Mouse (Mus musculus) myocyte (in vitro differentiated cells): ENCODE measurements around the gene Tead2. TPM values are rescaled to one million over a fixed set of nuclear protein-coding genes. Genes with fewer than 3 reads are reported as not detected.
"Not testable (repeated sequence)": the region's sequence is repeated elsewhere in the genome, so short reads cannot be mapped to it uniquely, and the experiment has no call there.

Experiments used
- H3K27me3 ChIP-seq: one replicate; pipeline ENCODE4 v1.6.1; 2011; ENCODE audit not compliant: control insufficient read depth, insufficient read depth, insufficient read length
- H3K36me3 ChIP-seq: one replicate; pipeline ENCODE4 v1.6.1; 2011; ENCODE audit not compliant: control insufficient read depth, insufficient read depth
- H3K4me2 ChIP-seq: one replicate; pipeline ENCODE4 v1.6.1; 2011; ENCODE audit warnings: low read depth, control low read depth
- H3K4me3 ChIP-seq: one replicate; pipeline ENCODE4 v1.5.1; 2011; ENCODE audit warnings: mild to moderate bottlenecking, control low read depth, moderate library complexity
- H3K79me2 ChIP-seq: one replicate; pipeline ENCODE4 v1.6.1; 2011; ENCODE audit not compliant: control insufficient read depth, insufficient read depth
- H3ac ChIP-seq: one replicate; pipeline ENCODE4 v1.6.1; 2011; ENCODE audit not compliant: control insufficient read depth, insufficient read length
- CEBPB ChIP-seq: IDR thresholded peaks from 2 replicates; pipeline ENCODE4 v1.6.1; 2011; ENCODE audit warnings: mild to moderate bottlenecking, moderate library complexity; ENCODE audit not compliant: poor library complexity, insufficient read depth, severe bottlenecking
- E2F4 ChIP-seq: IDR thresholded peaks from one replicate; pipeline ENCODE4 v1.6.1; 2011; ENCODE audit warnings: mild to moderate bottlenecking, control low read depth, moderate library complexity; ENCODE audit not compliant: insufficient read depth
- MAX ChIP-seq: IDR thresholded peaks from one replicate; pipeline ENCODE4 v1.6.1; 2011; ENCODE audit warnings: low read depth, mild to moderate bottlenecking, control low read depth
- MYOD1 ChIP-seq, 3 experiments: IDR thresholded peaks; one replicate each; pipeline ENCODE4 v1.6.1; 2011; ENCODE audit warnings: control low read depth in 2 of 3, low read depth in 2 of 3, mild to moderate bottlenecking in 2 of 3, moderate library complexity in 1 of 3; ENCODE audit not compliant: insufficient read length in 2 of 3, control insufficient read depth in 1 of 3
- MYOG ChIP-seq, 3 experiments: IDR thresholded peaks; one replicate each; pipeline ENCODE4 v1.6.1; 2011; ENCODE audit warnings: control low read depth in 2 of 3, low read depth in 2 of 3, mild to moderate bottlenecking in 2 of 3; ENCODE audit not compliant: insufficient read length in 2 of 3, control insufficient read depth in 1 of 3, insufficient read depth in 1 of 3
- POLR2A ChIP-seq: IDR thresholded peaks from one replicate; pipeline ENCODE4 v1.6.1; 2011; ENCODE audit warnings: low read depth, mild to moderate bottlenecking, control low read depth, moderate library complexity; ENCODE audit not compliant: insufficient read length
- POLR2AphosphoS2 ChIP-seq: IDR thresholded peaks from one replicate; pipeline ENCODE4 v1.6.1; 2011; ENCODE audit warnings: low read depth, control low read depth; ENCODE audit not compliant: insufficient read length
- REST ChIP-seq: IDR thresholded peaks from one replicate; pipeline ENCODE4 v1.6.1; 2011; ENCODE audit warnings: mild to moderate bottlenecking, control low read depth, moderate library complexity; ENCODE audit not compliant: insufficient read depth, insufficient read length
- SRF ChIP-seq: IDR thresholded peaks from one replicate; pipeline ENCODE4 v1.6.1; 2011; ENCODE audit warnings: low read depth; ENCODE audit not compliant: control insufficient read depth, insufficient read length
- TCF12 ChIP-seq: IDR thresholded peaks from one replicate; pipeline ENCODE4 v1.6.1; 2011; ENCODE audit warnings: mild to moderate bottlenecking, control low read depth; ENCODE audit not compliant: poor library complexity, insufficient read depth, severe bottlenecking
- TCF3 ChIP-seq: IDR thresholded peaks from one replicate; pipeline ENCODE4 v1.6.1; 2011; ENCODE audit warnings: low read depth, control low read depth; ENCODE audit not compliant: insufficient read length
- USF1 ChIP-seq: IDR thresholded peaks from one replicate; pipeline ENCODE4 v1.6.1; 2011; ENCODE audit warnings: low read depth, mild to moderate bottlenecking, control low read depth, moderate library complexity
- polyA plus RNA-seq: library from polyadenylated mRNA; unstranded; fragments of >200 nt; fragmentation: generic; extraction: Trizol; gene quantifications from one replicate; pipeline ENCODE4 v1.2.1, GENCODE M21; 2012; ENCODE audit warnings: missing spikeins

Gene Tead2
- polyA plus RNA-seq, 1 experiment, result 93.3 TPM

DNA sequence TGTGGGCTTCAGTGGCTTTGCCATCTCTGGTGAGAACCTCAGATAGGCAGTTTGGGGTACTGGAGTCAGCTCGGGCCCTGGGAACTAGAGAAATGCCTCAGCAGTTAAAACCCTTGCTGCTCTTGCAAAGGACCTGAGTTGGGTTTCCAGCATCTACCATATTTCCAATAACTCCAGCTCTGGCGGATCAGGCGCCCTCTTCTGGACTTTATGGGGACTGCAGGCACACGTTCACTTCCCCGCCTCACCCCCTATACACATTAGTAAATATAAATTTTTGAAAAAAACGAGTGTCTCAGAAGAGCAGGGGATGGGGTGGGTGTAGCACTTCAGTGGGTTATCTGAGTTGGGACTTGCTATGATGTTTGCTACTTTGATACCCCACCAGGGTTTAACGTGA is 42.6 kb upstream of the Tead2 start:
- H3K27me3 ChIP-seq, result peaks cover 54% of the 10 kb centered on the region
- no peaks in the 10 kb centered on the region for H3K79me2 ChIP-seq
- TF ChIP-seq SRF (no peak), TCF3 (no peak), E2F4 (no peak), POLR2A (no peak), MYOG (IDR thresholded peaks at IDR 0.05; ENCODE audit: control insufficient read depth in 1 of 3, insufficient read depth in 1 of 3, insufficient read length in 2 of 3, low read depth in 2 of 3) (no peak), CEBPB (no peak), USF1 (no peak), MYOD1 (IDR thresholded peaks at IDR 0.05; ENCODE audit: control insufficient read depth in 1 of 3, insufficient read length in 2 of 3, low read depth in 2 of 3) (no peak), MAX (no peak), REST (no peak), POLR2AphosphoS2 (no peak), TCF12 (no peak)
- H3K4me2 ChIP-seq, result no peak overlapping the region
- no peak overlapping the region for H3ac ChIP-seq
- no peaks in the 10 kb centered on the region for H3K36me3 ChIP-seq
- no peak overlapping the region for H3K4me3 ChIP-seq

GRCm38 (mm10) chr7:45173772-45174171 is 41.8 kb upstream of the Tead2 start:
- not testable (repeated sequence) for H3K4me2 ChIP-seq, H3K79me2 ChIP-seq, H3K4me3 ChIP-seq, H3ac ChIP-seq, H3K36me3 ChIP-seq
- H3K27me3 ChIP-seq, result peaks cover 54% of the 10 kb centered on the region

- H3K4me2 ChIP-seq, result no peak overlapping the region
- H3K4me3 ChIP-seq, result no peak overlapping the region
- peaks cover 61% of the 10 kb centered on the region for H3K27me3 ChIP-seq
- H3K79me2 ChIP-seq, result no peaks in the 10 kb centered on the region
- H3K36me3 ChIP-seq, result no peaks in the 10 kb centered on the region
- TF ChIP-seq TCF12 (no peak), TCF3 (no peak), POLR2AphosphoS2 (no peak), SRF (no peak), MYOD1 (IDR thresholded peaks at IDR 0.05; ENCODE audit: control insufficient read depth in 1 of 3, insufficient read length in 2 of 3, low read depth in 2 of 3) (no peak)
- H3ac ChIP-seq, result no peak overlapping the region
Observed at GRCm38 (mm10) chr7:45174567-45175280, 40.8 kb upstream of the Tead2 start.

- Histone ChIP-seq H3K27me3 (peaks cover 66% of the 10 kb centered on the region), H3K36me3 (no peaks in the 10 kb centered on the region), H3ac (no peak overlapping the region), H3K4me2 (no peak overlapping the region), H3K4me3 (no peak overlapping the region), H3K79me2 (no peaks in the 10 kb centered on the region)
- no peak for TF ChIP-seq POLR2A
- no peak for TF ChIP-seq REST
- no peak for TF ChIP-seq TCF3
- TF ChIP-seq POLR2AphosphoS2, result no peak
- TF ChIP-seq SRF, result no peak
- TF ChIP-seq MYOG (IDR thresholded peaks at IDR 0.05; ENCODE audit: control insufficient read depth in 1 of 3, insufficient read depth in 1 of 3, insufficient read length in 2 of 3, low read depth in 2 of 3), result no peak
- TF ChIP-seq MAX, result no peak
- no peak for TF ChIP-seq MYOD1 (IDR thresholded peaks at IDR 0.05; ENCODE audit: control insufficient read depth in 1 of 3, insufficient read length in 2 of 3, low read depth in 2 of 3)
- TF ChIP-seq TCF12, result no peak
- TF ChIP-seq CEBPB, result no peak
- no peak for TF ChIP-seq USF1
- no peak for TF ChIP-seq E2F4
Observed at GRCm38 (mm10) chr7:45175398-45175797, 40.2 kb upstream of the Tead2 start.

DNA sequence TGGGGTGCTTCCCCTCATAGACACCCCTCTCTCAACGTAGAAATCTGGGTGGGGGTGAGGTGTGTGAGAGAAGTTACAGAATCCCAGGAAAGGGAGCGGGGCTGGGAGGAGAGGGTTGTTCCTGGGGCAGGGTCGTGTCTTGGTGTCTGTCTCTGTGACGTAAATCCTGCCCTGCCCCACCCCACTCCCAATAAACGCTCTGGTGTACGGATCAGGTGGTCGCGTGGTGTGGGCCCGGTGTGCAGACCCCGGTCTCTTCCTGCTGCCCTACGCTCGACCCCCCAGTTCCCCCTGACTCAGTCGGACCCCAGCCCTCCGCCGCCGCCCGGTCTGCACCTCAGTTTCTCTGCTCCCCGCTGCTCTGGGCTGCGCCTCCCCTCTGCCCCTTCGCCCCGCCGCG is 39.6 kb upstream of the Tead2 start:
- H3K79me2 ChIP-seq, result no peaks in the 10 kb centered on the region
- no peak overlapping the region for H3K4me2 ChIP-seq
- no peak overlapping the region for H3K4me3 ChIP-seq
- no peak overlapping the region for H3ac ChIP-seq
- peaks cover 68% of the 10 kb centered on the region for H3K27me3 ChIP-seq
- TF ChIP-seq REST (no peak), TCF12 (no peak), MYOG (IDR thresholded peaks at IDR 0.05; ENCODE audit: control insufficient read depth in 1 of 3, insufficient read depth in 1 of 3, insufficient read length in 2 of 3, low read depth in 2 of 3) (no peak), POLR2AphosphoS2 (no peak), SRF (no peak), POLR2A (no peak), MYOD1 (IDR thresholded peaks at IDR 0.05; ENCODE audit: control insufficient read depth in 1 of 3, insufficient read length in 2 of 3, low read depth in 2 of 3) (no peak), USF1 (no peak), TCF3 (no peak), CEBPB (no peak), E2F4 (no peak), MAX (no peak)
- H3K36me3 ChIP-seq, result no peaks in the 10 kb centered on the region
